Mouse (Mus musculus) right cerebral cortex, adult 2 months (tissue): Measurements from ENCODE around the gene 4930568D16Rik.
A peak's percentile ranks its signal among the peaks of the same experiment; 100 is the strongest.

ENCODE experiments used
- DNase-seq, 2 experiments: peaks; one replicate each; pipeline ENCODE4 v3.0.0; 2021 to 2022; ENCODE audit warnings: low spot score in 2 of 2

Gene 4930568D16Rik

GRCm38 (mm10) chr2:35367629-35368028 is at the start of gene 4930568D16Rik:
Gene 4930568D16Rik, minus strand, starts transcription at chr2:35367729.
- no peak for DNase-seq

GRCm38 (mm10) chr2:35417231-35417630 is 49.7 kb upstream of the 4930568D16Rik start:
- DNase-seq = no peak

GRCm38 (mm10) chr2:35416473-35416872 is 48.9 kb upstream of the 4930568D16Rik start:
- DNase-seq = no peak

- no peak for DNase-seq
Observed at GRCm38 (mm10) chr2:35412810-35413209, 45.3 kb upstream of the 4930568D16Rik start.

- DNase-seq = no peak
Observed at GRCm38 (mm10) chr2:35412246-35412645, 44.7 kb upstream of the 4930568D16Rik start.

- DNase-seq = no peak
Observed at GRCm38 (mm10) chr2:35411640-35412190, 44.2 kb upstream of the 4930568D16Rik start.

GRCm38 (mm10) chr2:35409466-35409865 is 41.9 kb upstream of the 4930568D16Rik start:
- DNase-seq = no peak

GRCm38 (mm10) chr2:35408409-35409110 is 41.0 kb upstream of the 4930568D16Rik start:
- DNase-seq = no peak

- peak in 1 of 2 experiments; percentile 10 for DNase-seq
Observed at GRCm38 (mm10) chr2:35407878-35408277, 40.3 kb upstream of the 4930568D16Rik start.

GRCm38 (mm10) chr2:35407266-35407665 is 39.7 kb upstream of the 4930568D16Rik start:
- DNase-seq = no peak

GRCm38 (mm10) chr2:35406611-35407010 is 39.1 kb upstream of the 4930568D16Rik start:
- DNase-seq = no peak

GRCm38 (mm10) chr2:35402391-35402790 is 34.9 kb upstream of the 4930568D16Rik start:
- DNase-seq = no peak

- DNase-seq = no peak
Observed at GRCm38 (mm10) chr2:35400739-35401138, 33.2 kb upstream of the 4930568D16Rik start.

- no peak for DNase-seq
Observed at GRCm38 (mm10) chr2:35398184-35398828, 30.8 kb upstream of the 4930568D16Rik start.

- DNase-seq = peak; percentile 81 to 84
Observed at GRCm38 (mm10) chr2:35397590-35398173, 30.2 kb upstream of the 4930568D16Rik start.

- DNase-seq = peak; percentile 34 to 50
Observed at GRCm38 (mm10) chr2:35397096-35397495, 29.6 kb upstream of the 4930568D16Rik start, which contains the start of gene 4930402F06Rik. Gene 4930402F06Rik, minus strand, starts transcription at chr2:35397175.

- DNase-seq = no peak
Observed at GRCm38 (mm10) chr2:35385441-35385871, 17.9 kb upstream of the 4930568D16Rik start.

- no peak for DNase-seq
Observed at GRCm38 (mm10) chr2:35379306-35379705, 11.8 kb upstream of the 4930568D16Rik start.

- DNase-seq = no peak
Observed at GRCm38 (mm10) chr2:35377600-35377999, 10.1 kb upstream of the 4930568D16Rik start.

- DNase-seq = no peak
Observed at GRCm38 (mm10) chr2:35373003-35373402, 5.5 kb upstream of the 4930568D16Rik start.

- DNase-seq = no peak
Observed at GRCm38 (mm10) chr2:35370686-35371085, 3.2 kb upstream of the 4930568D16Rik start.

- DNase-seq = no peak
Observed at GRCm38 (mm10) chr2:35349184-35349583, 18.3 kb downstream of the 4930568D16Rik start.
